Mouse (Mus musculus) embryonic fibroblast, embryonic 13.5 days (primary cell): ENCODE measurements around the gene Btbd35f22. TPM values are rescaled to one million over a fixed set of nuclear protein-coding genes. Genes with fewer than 3 reads are reported as not detected.
"Not testable (repeated sequence)": the region's sequence is repeated elsewhere in the genome, so short reads cannot be mapped to it uniquely, and the experiment has no call there.

Experiments
- H3K27ac ChIP-seq: 2 replicates; pipeline ENCODE4 v1.5.1; 2012; ENCODE audit warnings: low read length, control low read depth, inconsistent platforms; ENCODE audit not compliant: insufficient read depth
- H3K4me1 ChIP-seq: 2 replicates; pipeline ENCODE4 v1.6.1; 2011; ENCODE audit warnings: low read length; ENCODE audit not compliant: control insufficient read depth, insufficient read depth
- H3K4me3 ChIP-seq: 2 replicates; pipeline ENCODE4 v1.5.1; 2011; ENCODE audit warnings: mild to moderate bottlenecking, control low read depth, low read length; ENCODE audit not compliant: insufficient read depth
- polyA plus RNA-seq: library from polyadenylated mRNA; stranded (reverse); fragments of >200 nt; gene quantifications from 2 replicates; pipeline ENCODE4 v1.2.4, GENCODE M21; 2011; ENCODE audit warnings: low read depth; ENCODE audit not compliant: missing spikeins, insufficient read length

Btbd35f22 gene
- polyA plus RNA-seq, result not detected in 2 replicates

DNA sequence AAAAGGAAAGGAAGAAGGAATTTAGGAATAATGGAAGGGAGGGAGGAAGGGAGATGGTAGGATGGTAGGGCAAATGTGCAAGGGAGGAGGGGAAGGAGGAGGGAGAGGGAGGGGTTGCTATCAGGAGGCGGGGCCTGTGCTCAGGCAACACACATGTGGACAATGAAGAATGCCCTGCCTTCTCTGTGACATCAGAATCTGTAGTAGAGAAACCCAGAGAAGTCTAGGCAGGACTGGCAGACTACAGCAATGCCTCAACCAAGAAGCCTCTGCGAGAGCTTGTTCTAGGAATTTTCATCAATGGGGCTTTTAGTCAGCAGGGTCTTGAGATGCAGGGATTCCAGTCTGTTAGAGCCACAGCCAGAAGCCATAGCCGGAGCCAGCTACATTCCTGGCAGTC is at the start of gene Btbd35f22:
Gene Btbd35f22 (plus strand): TSS at position 301 of the 400 bp plus-strand sequence.
- not testable (repeated sequence) for H3K27ac ChIP-seq, H3K4me1 ChIP-seq, H3K4me3 ChIP-seq

Other genes with a start within 250 kb of the Btbd35f22 start
- gene Gm21637, start 85.8 kb upstream of the Btbd35f22 start, polyA plus RNA-seq, result not detected in 2 replicates
- not detected in 2 replicates for gene Btbd35f2, start 230.6 kb downstream of the Btbd35f22 start, polyA plus RNA-seq